Mouse (Mus musculus) gastrocnemius, postnatal 14 days (tissue): ENCODE results near the gene Ero1l. TPM values are rescaled to one million over a fixed set of nuclear protein-coding genes. Genes with fewer than 3 reads are reported as not detected.

Experiments
- DNase-seq: peaks from one replicate; pipeline ENCODE4 v3.0.0; 2021; ENCODE audit warnings: mixed read lengths
- intact Hi-C: fragments of 180-260 bp; cut with DNase I; formaldehyde crosslinking; loops from one replicate; pipeline ENCODE4 v1.15.1; 2025; ENCODE audit warnings: low total_unique reads
- total RNA-seq, 2 experiments: library from RNA; stranded (reverse); gene quantifications; 2 replicates each; pipeline ENCODE4 v1.2.3; 2021

Ero1l gene
- total RNA-seq, 2 experiments from 2014 or later = 6.2 to 7.9 TPM

- no peak for DNase-seq
- intact Hi-C loops = no loop called here
Observed at GRCm38 (mm10) chr14:45307630-45308328, 10.8 kb downstream of the Ero1l start.

DNA sequence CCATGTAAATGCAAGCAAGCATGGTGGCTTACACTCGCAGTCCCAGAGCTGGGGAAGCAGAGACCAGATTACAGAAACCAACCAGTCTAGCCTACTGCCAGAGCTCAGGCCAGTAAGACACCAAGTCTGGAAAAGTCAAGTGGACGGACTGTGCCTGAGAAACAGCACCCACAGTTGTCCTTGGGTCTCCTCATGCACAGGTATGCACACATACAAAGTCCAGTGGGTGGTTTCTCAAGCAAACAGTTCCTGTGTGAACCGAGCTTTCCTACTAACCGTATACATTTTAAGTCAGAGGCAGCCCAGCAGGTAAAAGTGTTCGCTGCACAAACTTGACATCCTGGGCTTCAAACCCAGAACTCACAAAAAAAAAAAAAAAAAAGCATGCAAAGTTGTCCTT lies 12.7 kb downstream of the Ero1l start:
- intact Hi-C loops = no loop called here
- DNase-seq = no peak

DNA sequence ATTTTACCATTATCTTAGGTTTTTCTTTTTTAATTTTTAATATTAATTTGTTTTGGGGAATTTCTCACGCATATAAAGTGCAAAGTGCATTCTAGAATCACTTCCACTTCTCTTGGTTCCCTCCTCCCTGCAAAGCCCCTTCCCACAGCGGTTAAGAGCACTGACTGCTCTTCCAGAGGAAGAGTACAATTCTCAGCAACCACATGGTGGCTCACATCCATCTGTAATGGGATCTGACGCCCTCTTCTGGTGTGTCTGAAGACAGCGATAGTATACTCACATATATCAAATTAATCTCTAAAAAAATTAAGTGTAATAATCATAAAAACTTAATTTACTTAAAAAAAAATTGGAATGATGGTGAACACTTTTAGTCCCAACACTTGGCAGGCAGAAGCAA lies 14.2 kb downstream of the Ero1l start:
- no peak for DNase-seq
- intact Hi-C loops = no loop called here

DNA sequence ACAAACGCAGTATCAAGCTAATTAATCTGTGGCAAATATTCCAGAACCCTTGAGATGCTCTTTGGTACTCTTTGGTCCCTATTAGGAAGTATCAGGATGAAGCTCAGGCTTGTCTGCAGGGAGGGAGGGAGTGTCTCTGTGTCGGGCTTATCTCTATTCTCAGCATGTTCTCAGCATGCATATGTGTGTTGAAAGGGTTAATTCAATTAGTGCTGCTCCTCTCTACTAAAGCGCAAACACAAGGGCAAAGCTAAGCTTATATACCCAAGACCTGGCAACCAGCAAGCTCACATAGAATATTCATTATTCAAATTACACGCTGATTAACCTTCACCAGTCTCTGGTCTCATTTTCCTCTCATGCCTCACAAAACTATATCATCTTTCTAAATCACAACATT lies 14.6 kb downstream of the Ero1l start:
- no peak for DNase-seq
- intact Hi-C loops = no loop called here

- DNase-seq = no peak
- intact Hi-C loops = no loop called here
Observed at GRCm38 (mm10) chr14:45291608-45292007, 27.0 kb downstream of the Ero1l start.

GRCm38 (mm10) chr14:45282066-45282465 lies 36.5 kb downstream of the Ero1l start:
- no peak for DNase-seq
- intact Hi-C loops = no loop called here

GRCm38 (mm10) chr14:45275816-45276215 lies 42.8 kb downstream of the Ero1l start:
- DNase-seq = no peak
- intact Hi-C loops = no loop called here

DNA sequence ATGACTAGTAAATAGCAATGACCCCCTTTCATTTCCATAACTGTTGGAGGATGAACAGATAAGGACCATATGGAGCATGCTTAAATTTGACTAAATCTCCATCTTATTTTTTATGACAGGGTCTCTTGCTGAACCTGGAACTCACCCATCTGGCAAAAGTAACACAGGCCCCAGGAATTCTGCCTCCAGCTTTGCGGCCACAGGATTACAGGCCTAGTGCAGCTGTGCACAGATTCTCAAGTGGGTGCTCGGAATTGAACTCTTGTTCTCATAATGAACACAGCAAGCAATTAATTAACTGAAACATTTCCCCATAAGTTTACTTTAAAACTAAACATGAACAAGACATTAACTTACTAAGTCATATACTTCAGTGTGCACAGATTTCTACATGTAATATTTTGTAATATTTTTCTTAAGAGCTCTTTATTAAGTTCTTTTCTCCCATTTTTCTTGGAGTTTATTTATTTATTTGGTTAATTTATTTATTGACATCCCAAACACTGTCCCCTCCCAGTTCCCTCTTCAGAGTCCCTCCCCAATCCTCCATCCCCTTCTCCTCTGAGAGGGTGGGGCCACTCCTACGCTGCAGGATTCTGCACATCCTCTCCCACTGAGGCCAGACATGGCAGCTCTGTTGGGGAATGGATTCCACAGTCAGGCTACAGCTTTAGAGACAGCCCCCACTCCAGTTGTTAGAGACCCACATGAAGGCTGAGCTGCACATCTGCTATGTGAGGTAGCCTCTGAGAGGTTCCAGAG lies 54.6 kb downstream of the Ero1l start:
- no peak for DNase-seq

DNA sequence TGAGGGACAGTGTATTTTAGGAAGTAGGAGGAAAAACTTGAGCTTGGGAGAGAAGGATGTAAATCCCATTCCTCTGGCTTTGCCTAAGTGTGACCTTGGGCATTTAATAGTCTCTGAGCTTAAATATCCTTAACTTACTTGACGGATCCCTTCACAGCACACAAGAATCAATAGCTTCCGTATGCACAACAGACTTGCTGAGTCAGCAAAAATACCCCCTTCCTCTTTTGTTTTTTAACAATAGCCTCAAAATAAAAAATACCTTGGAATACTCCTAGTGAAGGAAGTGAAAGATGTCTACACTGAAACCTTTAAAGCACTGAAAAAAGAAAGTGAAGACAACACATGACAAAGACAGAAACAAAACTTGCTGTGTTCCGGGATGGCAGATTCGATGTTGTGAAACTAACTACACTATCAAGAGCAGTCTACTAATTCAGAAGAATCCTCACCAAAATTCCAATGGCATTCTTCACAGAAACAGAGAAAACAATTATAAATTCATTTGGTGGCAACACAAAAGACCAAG lies 67.0 kb downstream of the Ero1l start:
- intact Hi-C loops = no loop called here
- DNase-seq = no peak

More for the DNA sequence above, 54.6 kb downstream of the Ero1l start:
- intact Hi-C loops = no loop called here

GRCm38 (mm10) chr14:45241613-45242012 lies 77.0 kb downstream of the Ero1l start:
- DNase-seq = no peak

DNA sequence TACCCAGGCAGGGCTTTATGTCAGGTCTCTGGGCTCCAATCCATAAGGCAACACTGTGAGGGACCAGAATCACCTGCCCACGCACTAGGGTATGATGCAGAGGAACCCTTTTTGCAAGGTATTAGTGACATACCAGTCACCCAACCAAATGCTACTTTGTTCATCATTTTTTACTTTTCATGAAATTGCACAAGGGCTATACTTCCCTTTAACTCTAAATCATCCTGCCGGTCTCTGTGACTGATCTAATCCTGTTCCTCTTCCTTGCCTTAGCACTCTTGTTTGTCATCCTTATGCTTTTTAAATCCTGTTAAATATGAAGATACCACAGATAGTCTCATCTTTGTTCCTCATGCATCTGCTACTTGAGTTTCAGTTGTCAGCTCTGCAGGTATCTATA lies 79.5 kb downstream of the Ero1l start:
- intact Hi-C loops = no loop called here

More at GRCm38 (mm10) chr14:45241613-45242012, 77.0 kb downstream of the Ero1l start:
- intact Hi-C loops = no loop called here

More for the DNA sequence above, 79.5 kb downstream of the Ero1l start:
- no peak for DNase-seq

Other genes with a start within 250 kb of the Ero1l start
- 1 to 10 TPM; 1.7 to 2.1 TPM for gene Gpr137c, start 99.1 kb downstream of the Ero1l start, total RNA-seq
- 1 to 10 TPM; 7.6 to 8.2 TPM for gene Txndc16, start 98.4 kb downstream of the Ero1l start, total RNA-seq
- gene Psmc6, start 11.0 kb upstream of the Ero1l start, total RNA-seq = 100 to 1,000 TPM in 1 of 2 experiments, 10 to 100 TPM in 1; 98.2 to 104 TPM
- gene Styx, start 32.3 kb upstream of the Ero1l start, total RNA-seq = 10 to 100 TPM; 43.7 to 44.8 TPM
- gene Gnpnat1, start 86.1 kb upstream of the Ero1l start, total RNA-seq = 10 to 100 TPM in 1 of 2 experiments, 1 to 10 TPM in 1; 9.5 to 12.3 TPM
- gene Fermt2, start 211.3 kb upstream of the Ero1l start, total RNA-seq = 100 to 1,000 TPM; 180 to 188 TPM